Mouse (Mus musculus): ENCODE results near the gene Treml2. TPM values are rescaled to one million over a fixed set of nuclear protein-coding genes. Genes with fewer than 3 reads are reported as not detected.

Gene Treml2
- 0.16 TPM in 1 of 2 replicates, not detected in the other for polyA plus RNA-seq (2014; fragmentation: Nextera tagmentation; extraction: Ambion mirVana)

GRCm38 (mm10) chr17:48299203-48299602, at the start of gene Treml2:
Treml2 (plus strand) TSS chr17:48299498.
- H3K4me2 ChIP-seq (replicated peaks; ENCODE audit: low read depth, low read length): no peak within 1 kb of the TSS
- WGBS: 16% methylated on average over 3 of the region's 4 CpGs

GRCm38 (mm10) chr17:48249501-48249900, 49.8 kb upstream of the Treml2 start:
- 86% methylated on average over 11 of the region's 11 CpGs for WGBS
- no peak overlapping the region for H3K4me2 ChIP-seq (replicated peaks; ENCODE audit: low read depth, low read length)
- H3K4me1 ChIP-seq (ENCODE audit: control insufficient read depth, insufficient read depth, low read length): no peaks in the 10 kb centered on the region
- H3K27me3 ChIP-seq (ENCODE audit: control insufficient read depth, insufficient read depth, low read length): no peaks in the 10 kb centered on the region
- H3K36me3 ChIP-seq (ENCODE audit: control insufficient read depth, insufficient read depth, low read length): no peaks in the 10 kb centered on the region
- H3K9ac ChIP-seq (ENCODE audit: low read depth, low read length): no peak overlapping the region
- no peak overlapping the region for H3K4me3 ChIP-seq (ENCODE audit: low read length)
- no peak for ATAC-seq (ENCODE audit: low FRiP score, low TSS enrichment)
- no peaks in the 10 kb centered on the region for H3K9me3 ChIP-seq (ENCODE audit: control insufficient read depth, low read length)
- no peak overlapping the region for H3K27ac ChIP-seq (ENCODE audit: low read depth, low read length)

More at GRCm38 (mm10) chr17:48299203-48299602, at the start of gene Treml2:
- no peaks in the 10 kb centered on the region; the same call in 1 of the 2 replicates for H3K27me3 ChIP-seq (ENCODE audit: control insufficient read depth, insufficient read depth, low read length)
- no peaks in the 10 kb centered on the region for H3K36me3 ChIP-seq (ENCODE audit: control insufficient read depth, insufficient read depth, low read length)
- no peak within 1 kb of the TSS for H3K9ac ChIP-seq (ENCODE audit: low read depth, low read length)
- H3K4me3 ChIP-seq (ENCODE audit: low read length): no peak within 1 kb of the TSS
- ATAC-seq (ENCODE audit: low FRiP score, low TSS enrichment): no peak
- no peak within 1 kb of the TSS for H3K27ac ChIP-seq (ENCODE audit: low read depth, low read length)
- no peaks in the 10 kb centered on the region for H3K9me3 ChIP-seq (ENCODE audit: control insufficient read depth, low read length)
- no peaks in the 10 kb centered on the region for H3K4me1 ChIP-seq (ENCODE audit: control insufficient read depth, insufficient read depth, low read length)

GRCm38 (mm10) chr17:48250631-48251030, 48.7 kb upstream of the Treml2 start:
- Histone ChIP-seq H3K9me3 (ENCODE audit: control insufficient read depth, low read length) (no peaks in the 10 kb centered on the region), H3K9ac (ENCODE audit: low read depth, low read length) (no peak overlapping the region), H3K4me2 (replicated peaks; ENCODE audit: low read depth, low read length) (no peak overlapping the region), H3K36me3 (ENCODE audit: control insufficient read depth, insufficient read depth, low read length) (no peaks in the 10 kb centered on the region), H3K27ac (ENCODE audit: low read depth, low read length) (no peak overlapping the region), H3K4me3 (ENCODE audit: low read length) (no peak overlapping the region), H3K27me3 (ENCODE audit: control insufficient read depth, insufficient read depth, low read length) (no peaks in the 10 kb centered on the region), H3K4me1 (ENCODE audit: control insufficient read depth, insufficient read depth, low read length) (no peaks in the 10 kb centered on the region)
- no peak for ATAC-seq (ENCODE audit: low FRiP score, low TSS enrichment)
- 87% methylated on average over 7 of the region's 7 CpGs for WGBS

GRCm38 (mm10) chr17:48256575-48256974, 42.7 kb upstream of the Treml2 start:
- no peak for ATAC-seq (ENCODE audit: low FRiP score, low TSS enrichment)
- H3K9ac ChIP-seq (ENCODE audit: low read depth, low read length): no peak overlapping the region
- peaks cover 8% of the 10 kb centered on the region; the same call in 1 of the 2 replicates for H3K9me3 ChIP-seq (ENCODE audit: control insufficient read depth, low read length)
- no peaks in the 10 kb centered on the region for H3K36me3 ChIP-seq (ENCODE audit: control insufficient read depth, insufficient read depth, low read length)
- no peak overlapping the region for H3K27ac ChIP-seq (ENCODE audit: low read depth, low read length)
- no peaks in the 10 kb centered on the region for H3K27me3 ChIP-seq (ENCODE audit: control insufficient read depth, insufficient read depth, low read length)
- H3K4me1 ChIP-seq (ENCODE audit: control insufficient read depth, insufficient read depth, low read length): no peaks in the 10 kb centered on the region
- no peak overlapping the region for H3K4me2 ChIP-seq (replicated peaks; ENCODE audit: low read depth, low read length)
- H3K4me3 ChIP-seq (ENCODE audit: low read length): no peak overlapping the region

- Histone ChIP-seq H3K27ac (ENCODE audit: low read depth, low read length) (no peak overlapping the region), H3K4me2 (replicated peaks; ENCODE audit: low read depth, low read length) (no peak overlapping the region), H3K9me3 (ENCODE audit: control insufficient read depth, low read length) (peaks cover 8% of the 10 kb centered on the region; the same call in 1 of the 2 replicates), H3K27me3 (ENCODE audit: control insufficient read depth, insufficient read depth, low read length) (no peaks in the 10 kb centered on the region), H3K4me1 (ENCODE audit: control insufficient read depth, insufficient read depth, low read length) (no peaks in the 10 kb centered on the region), H3K36me3 (ENCODE audit: control insufficient read depth, insufficient read depth, low read length) (no peaks in the 10 kb centered on the region), H3K4me3 (ENCODE audit: low read length) (no peak overlapping the region), H3K9ac (ENCODE audit: low read depth, low read length) (no peak overlapping the region)
- 80% methylated on average over 2 of the region's 2 CpGs for WGBS
- no peak for ATAC-seq (ENCODE audit: low FRiP score, low TSS enrichment)
Measured at GRCm38 (mm10) chr17:48261868-48262267, 37.4 kb upstream of the Treml2 start.

GRCm38 (mm10) chr17:48263741-48264362, 35.4 kb upstream of the Treml2 start, which contains the start of gene Treml4:
Treml4 (plus strand) TSS chr17:48264295.
- no peak within 1 kb of the TSS for H3K4me2 ChIP-seq (replicated peaks; ENCODE audit: low read depth, low read length)
- no peak within 1 kb of the TSS for H3K4me3 ChIP-seq (ENCODE audit: low read length)
- H3K27me3 ChIP-seq (ENCODE audit: control insufficient read depth, insufficient read depth, low read length): no peaks in the 10 kb centered on the region
- no peak within 1 kb of the TSS for H3K9ac ChIP-seq (ENCODE audit: low read depth, low read length)
- no peaks in the 10 kb centered on the region for H3K36me3 ChIP-seq (ENCODE audit: control insufficient read depth, insufficient read depth, low read length)
- peaks cover 8% of the 10 kb centered on the region; the same call in 1 of the 2 replicates for H3K9me3 ChIP-seq (ENCODE audit: control insufficient read depth, low read length)
- ATAC-seq (ENCODE audit: low FRiP score, low TSS enrichment): no peak
- 91% methylated on average over 3 of the region's 3 CpGs for WGBS
- H3K4me1 ChIP-seq (ENCODE audit: control insufficient read depth, insufficient read depth, low read length): no peaks in the 10 kb centered on the region
- no peak within 1 kb of the TSS for H3K27ac ChIP-seq (ENCODE audit: low read depth, low read length)

GRCm38 (mm10) chr17:48264662-48265061, 34.6 kb upstream of the Treml2 start:
- ATAC-seq (ENCODE audit: low FRiP score, low TSS enrichment): no peak
- H3K4me3 ChIP-seq (ENCODE audit: low read length): no peak overlapping the region
- H3K9me3 ChIP-seq (ENCODE audit: control insufficient read depth, low read length): peaks cover 4% of the 10 kb centered on the region; the same call in 1 of the 2 replicates
- H3K4me1 ChIP-seq (ENCODE audit: control insufficient read depth, insufficient read depth, low read length): no peaks in the 10 kb centered on the region
- H3K27ac ChIP-seq (ENCODE audit: low read depth, low read length): no peak overlapping the region
- no peak overlapping the region for H3K4me2 ChIP-seq (replicated peaks; ENCODE audit: low read depth, low read length)
- 92% methylated on average over 7 of the region's 7 CpGs for WGBS
- H3K9ac ChIP-seq (ENCODE audit: low read depth, low read length): no peak overlapping the region
- H3K36me3 ChIP-seq (ENCODE audit: control insufficient read depth, insufficient read depth, low read length): no peaks in the 10 kb centered on the region
- no peaks in the 10 kb centered on the region for H3K27me3 ChIP-seq (ENCODE audit: control insufficient read depth, insufficient read depth, low read length)

- Histone ChIP-seq H3K4me3 (ENCODE audit: low read length) (no peak overlapping the region), H3K9ac (ENCODE audit: low read depth, low read length) (no peak overlapping the region), H3K4me2 (replicated peaks; ENCODE audit: low read depth, low read length) (no peak overlapping the region), H3K27ac (ENCODE audit: low read depth, low read length) (no peak overlapping the region), H3K27me3 (ENCODE audit: control insufficient read depth, insufficient read depth, low read length) (no peaks in the 10 kb centered on the region), H3K4me1 (ENCODE audit: control insufficient read depth, insufficient read depth, low read length) (no peaks in the 10 kb centered on the region), H3K36me3 (ENCODE audit: control insufficient read depth, insufficient read depth, low read length) (no peaks in the 10 kb centered on the region), H3K9me3 (ENCODE audit: control insufficient read depth, low read length) (no peaks in the 10 kb centered on the region)
- 6% methylated on average over 2 of the region's 2 CpGs for WGBS
- no peak for ATAC-seq (ENCODE audit: low FRiP score, low TSS enrichment)
Measured at GRCm38 (mm10) chr17:48266138-48266537, 33.2 kb upstream of the Treml2 start.

- Histone ChIP-seq H3K27me3 (ENCODE audit: control insufficient read depth, insufficient read depth, low read length) (no peaks in the 10 kb centered on the region), H3K27ac (ENCODE audit: low read depth, low read length) (no peak overlapping the region), H3K9ac (ENCODE audit: low read depth, low read length) (no peak overlapping the region), H3K9me3 (ENCODE audit: control insufficient read depth, low read length) (no peaks in the 10 kb centered on the region), H3K4me1 (ENCODE audit: control insufficient read depth, insufficient read depth, low read length) (no peaks in the 10 kb centered on the region), H3K36me3 (ENCODE audit: control insufficient read depth, insufficient read depth, low read length) (no peaks in the 10 kb centered on the region), H3K4me2 (replicated peaks; ENCODE audit: low read depth, low read length) (no peak overlapping the region), H3K4me3 (ENCODE audit: low read length) (no peak overlapping the region)
- WGBS: 24% methylated on average over 2 of the region's 2 CpGs
- no peak for ATAC-seq (ENCODE audit: low FRiP score, low TSS enrichment)
Measured at GRCm38 (mm10) chr17:48266610-48267304, 32.5 kb upstream of the Treml2 start.

All from kidney, embryonic 14.5 days (tissue).